Mouse (Mus musculus) testis, adult 2 months (tissue): ENCODE results near the gene Tmem151a.

ENCODE experiments used
- CTCF ChIP-seq: fragments of 200-500 bp; IDR thresholded peaks from 2 replicates; pipeline ENCODE4 v1.5.1; 2012; ENCODE audit warnings: low read depth, mild to moderate bottlenecking, inconsistent platforms, low read length, moderate library complexity; ENCODE audit not compliant: control insufficient read depth, insufficient read depth, insufficient replicate concordance
- POLR2A ChIP-seq: fragments of 200-500 bp; IDR thresholded peaks from 2 replicates; pipeline ENCODE4 v1.6.1; 2012; ENCODE audit warnings: low read depth, mild to moderate bottlenecking, inconsistent platforms, low read length, moderate library complexity; ENCODE audit not compliant: control insufficient read depth

DNA sequence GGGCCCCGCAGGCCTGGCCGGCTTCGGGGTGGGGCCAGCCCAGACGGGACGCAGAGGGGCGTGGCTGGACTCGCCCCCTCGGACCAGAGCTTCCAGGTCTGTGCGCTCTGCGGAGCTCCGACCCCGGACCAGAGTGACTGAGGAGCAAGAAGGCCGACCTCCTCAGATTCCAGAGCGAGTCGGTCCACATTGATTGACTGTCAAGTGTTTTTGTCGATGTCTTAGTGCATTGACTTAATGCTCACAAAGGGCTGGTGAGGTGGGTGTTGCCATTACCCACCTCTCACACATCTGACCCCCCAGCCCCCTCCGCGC, 33.0 kb upstream of the Tmem151a start, which contains the start of gene Klc2:
- TF ChIP-seq CTCF (no peak), POLR2A (peak; percentile 38; the same call in 1 of the 2 replicates)
